Mouse (Mus musculus) liver, embryonic 11.5 days (tissue): ENCODE data around the gene Pgm2l1. TPM values are rescaled to one million over a fixed set of nuclear protein-coding genes. Genes with fewer than 3 reads are reported as not detected.

Experiments
- ATAC-seq: fragments of 200-750 bp; cut with Nextera tagmentation; replicated peaks from 2 replicates; pipeline ENCODE4 v1.8.0; 2017; ENCODE audit warnings: moderate number of reproducible peaks, mild to moderate bottlenecking, moderate TSS enrichment, moderate library complexity; ENCODE audit not compliant: low FRiP score
- DNase-seq: peaks from one replicate; pipeline ENCODE4 v3.0.0-alpha.2; 2017; ENCODE audit warnings: low spot score
- H3K27ac ChIP-seq: fragments of 300-500 bp; sonication (generic); 2 replicates; pipeline ENCODE4 v1.5.1; 2014; ENCODE audit warnings: mild to moderate bottlenecking, low read depth, low read length, control low read depth
- H3K27me3 ChIP-seq: fragments of 300-500 bp; sonication (generic); replicated peaks from 2 replicates; pipeline ENCODE4 v1.6.1; 2014; ENCODE audit warnings: low read length, mixed read lengths; ENCODE audit not compliant: control insufficient read depth, insufficient read depth
- H3K36me3 ChIP-seq: fragments of 300-500 bp; sonication (generic); 2 replicates; pipeline ENCODE4 v1.6.1; 2014; ENCODE audit warnings: mild to moderate bottlenecking, low read length, moderate library complexity, mixed read lengths; ENCODE audit not compliant: control insufficient read depth, insufficient read depth
- H3K4me1 ChIP-seq: fragments of 300-500 bp; sonication (generic); replicated peaks from 2 replicates; pipeline ENCODE4 v1.6.1; 2014; ENCODE audit warnings: low read length, mixed read lengths; ENCODE audit not compliant: control insufficient read depth, insufficient read depth
- H3K4me2 ChIP-seq: fragments of 300-500 bp; sonication (generic); 2 replicates; pipeline ENCODE4 v1.6.1; 2014; ENCODE audit warnings: mild to moderate bottlenecking, control low read depth, moderate library complexity
- H3K4me3 ChIP-seq: fragments of 300-500 bp; sonication (generic); 2 replicates; pipeline ENCODE4 v1.5.1; 2014; ENCODE audit warnings: low read depth, low read length, control low read depth
- H3K9ac ChIP-seq: fragments of 300-500 bp; sonication (generic); 2 replicates; pipeline ENCODE4 v1.6.1; 2014; ENCODE audit warnings: low read depth, low read length, control low read depth
- H3K9me3 ChIP-seq: fragments of 300-500 bp; sonication (generic); 2 replicates; pipeline ENCODE4 v1.6.1; 2016; ENCODE audit warnings: low read length, inconsistent platforms, mixed read lengths; ENCODE audit not compliant: control insufficient read depth
- WGBS: fragments of 180-500 bp; shearing (Covaris S2); extraction: QIAGEN DNeasy Blood & Tissue Kit; methylation state at CpG from one replicate; pipeline ENCODE4 v1.1.7; 2014; 5-methylcytosine and 5-hydroxymethylcytosine counted together
- polyA plus RNA-seq: library from polyadenylated mRNA; unstranded; fragments of >200 nt; fragmentation: Nextera tagmentation; extraction: Ambion mirVana; gene quantifications from 2 replicates; pipeline ENCODE4 v1.2.1, GENCODE M21; 2014

Gene Pgm2l1
- polyA plus RNA-seq, 1 experiment from 2014 or later, result 3.0 TPM

DNA sequence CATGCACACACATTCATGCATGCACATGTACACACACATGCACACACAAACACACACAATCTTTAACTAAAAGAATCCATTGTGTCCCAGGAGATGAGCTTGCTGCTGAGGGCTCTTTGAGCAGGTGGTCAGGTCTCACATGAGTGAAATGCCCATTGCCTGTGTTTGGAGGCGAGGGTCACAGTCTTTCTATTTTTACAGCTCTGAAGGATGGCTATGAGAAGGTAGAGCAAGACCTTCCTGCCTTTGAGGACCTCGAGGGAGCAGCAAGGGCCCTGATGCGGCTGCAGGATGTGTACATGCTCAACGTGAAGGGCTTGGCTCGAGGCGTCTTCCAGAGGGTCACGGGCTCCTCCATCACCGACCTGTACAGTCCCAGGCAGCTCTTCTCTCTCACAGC, 66.4 kb downstream of the Pgm2l1 start:
- no peak for DNase-seq

DNA sequence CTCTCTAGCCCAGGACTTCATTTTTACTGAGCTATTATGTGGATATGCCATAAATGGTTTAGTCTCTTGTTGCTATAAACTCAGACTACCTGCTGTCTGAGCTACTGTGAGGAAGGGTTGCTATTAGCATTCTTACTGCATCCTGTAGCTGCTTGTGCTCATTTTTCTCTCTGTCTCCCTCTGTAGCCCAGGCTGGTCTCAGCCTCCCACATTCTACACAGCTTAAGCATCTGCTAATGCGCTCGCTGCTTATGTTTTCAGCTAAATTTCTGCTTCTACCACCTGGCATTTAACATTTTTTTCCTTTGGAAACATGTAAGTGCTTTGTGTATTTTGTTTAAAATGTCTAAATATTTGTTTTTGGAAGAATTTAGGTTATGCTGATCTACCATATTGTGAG, 68.6 kb downstream of the Pgm2l1 start:
- no peaks in the 10 kb centered on the region; the same call in 1 of the 2 replicates for H3K9me3 ChIP-seq
- WGBS, result 89% methylated on average over 2 of the region's 2 CpGs
- H3K36me3 ChIP-seq, result no peaks in the 10 kb centered on the region
- H3K4me1 ChIP-seq, result no peaks in the 10 kb centered on the region
- no peak for ATAC-seq
- H3K9ac ChIP-seq, result no peak overlapping the region
- DNase-seq, result no peak
- no peaks in the 10 kb centered on the region; the same call in 1 of the 2 replicates for H3K27me3 ChIP-seq
- no peak overlapping the region for H3K4me3 ChIP-seq
- H3K27ac ChIP-seq, result no peak overlapping the region; the same call in 1 of the 2 replicates
- H3K4me2 ChIP-seq, result no peak overlapping the region

More for the DNA sequence above, 66.4 kb downstream of the Pgm2l1 start:
- Histone ChIP-seq H3K4me2 (no peak overlapping the region), H3K27me3 (peaks cover 8% of the 10 kb centered on the region), H3K27ac (no peak overlapping the region), H3K9me3 (no peaks in the 10 kb centered on the region; the same call in 1 of the 2 replicates), H3K4me3 (no peak overlapping the region), H3K36me3 (no peaks in the 10 kb centered on the region), H3K4me1 (peaks cover 5% of the 10 kb centered on the region; the same call in 1 of the 2 replicates), H3K9ac (no peak overlapping the region)
- 75% methylated on average over 8 of the region's 8 CpGs for WGBS
- ATAC-seq, result no peak

- ATAC-seq (no peak), DNase-seq (no peak)
- Histone ChIP-seq H3K27me3 (no peaks in the 10 kb centered on the region; the same call in 1 of the 2 replicates), H3K4me3 (no peak overlapping the region), H3K27ac (no peak overlapping the region), H3K36me3 (no peaks in the 10 kb centered on the region), H3K9ac (no peak overlapping the region), H3K4me1 (peaks cover 3% of the 10 kb centered on the region; the same call in 1 of the 2 replicates), H3K4me2 (no peak overlapping the region), H3K9me3 (no peaks in the 10 kb centered on the region)
- 76% methylated on average over 6 of the region's 6 CpGs for WGBS
Measured at GRCm38 (mm10) chr7:100296699-100297098, 69.5 kb downstream of the Pgm2l1 start.

- no peak overlapping the region for H3K4me3 ChIP-seq
- peaks cover 3% of the 10 kb centered on the region; the same call in 1 of the 2 replicates for H3K4me1 ChIP-seq
- DNase-seq (no peak), ATAC-seq (no peak)
- 71% methylated on average over 14 of the region's 14 CpGs for WGBS
- no peaks in the 10 kb centered on the region for H3K36me3 ChIP-seq
- no peaks in the 10 kb centered on the region for H3K9me3 ChIP-seq
- no peak overlapping the region for H3K9ac ChIP-seq
- H3K27ac ChIP-seq, result no peak overlapping the region
- H3K27me3 ChIP-seq, result no peaks in the 10 kb centered on the region
- H3K4me2 ChIP-seq, result no peak overlapping the region
Measured at GRCm38 (mm10) chr7:100298861-100299510, 71.8 kb downstream of the Pgm2l1 start.

GRCm38 (mm10) chr7:100301390-100301789, 74.2 kb downstream of the Pgm2l1 start:
- Histone ChIP-seq H3K9me3 (no peaks in the 10 kb centered on the region), H3K36me3 (no peaks in the 10 kb centered on the region), H3K27me3 (no peaks in the 10 kb centered on the region), H3K4me3 (no peak overlapping the region), H3K27ac (no peak overlapping the region), H3K9ac (no peak overlapping the region), H3K4me1 (peaks cover 3% of the 10 kb centered on the region; the same call in 1 of the 2 replicates), H3K4me2 (no peak overlapping the region)
- 61% methylated on average over 3 of the region's 3 CpGs for WGBS
- DNase-seq (no peak), ATAC-seq (no peak)

GRCm38 (mm10) chr7:100302316-100302715, 75.1 kb downstream of the Pgm2l1 start:
- Histone ChIP-seq H3K27me3 (no peaks in the 10 kb centered on the region), H3K36me3 (no peaks in the 10 kb centered on the region), H3K4me3 (no peak overlapping the region), H3K9me3 (no peaks in the 10 kb centered on the region), H3K4me2 (no peak overlapping the region), H3K27ac (no peak overlapping the region), H3K4me1 (peaks cover 3% of the 10 kb centered on the region; the same call in 1 of the 2 replicates), H3K9ac (no peak overlapping the region)
- ATAC-seq (no peak), DNase-seq (no peak)
- WGBS, result 50% methylated on average over 4 of the region's 4 CpGs

DNA sequence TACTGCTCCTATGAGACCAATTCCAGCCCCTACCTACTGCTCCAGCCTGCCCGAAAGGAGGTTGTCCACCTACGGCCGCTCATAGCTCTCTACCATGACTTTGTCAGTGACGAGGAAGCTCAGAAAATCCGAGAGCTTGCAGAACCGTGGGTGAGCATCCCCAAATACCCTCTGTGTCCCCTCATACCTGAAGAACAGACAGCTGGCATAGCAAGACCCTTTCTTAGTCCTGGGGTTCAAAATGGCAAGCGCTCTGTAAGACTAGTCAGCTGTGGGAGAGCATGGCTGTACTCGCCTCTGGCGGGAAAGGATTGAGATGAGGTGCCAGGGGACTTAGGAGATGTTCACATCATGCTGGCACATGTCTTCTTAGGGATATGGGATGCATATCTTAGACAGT, 78.7 kb downstream of the Pgm2l1 start:
- DNase-seq (no peak), ATAC-seq (no peak)
- H3K27ac ChIP-seq, result no peak overlapping the region
- no peak overlapping the region for H3K4me3 ChIP-seq
- no peaks in the 10 kb centered on the region for H3K27me3 ChIP-seq
- H3K9ac ChIP-seq, result no peak overlapping the region
- no peak overlapping the region for H3K4me2 ChIP-seq
- no peaks in the 10 kb centered on the region for H3K9me3 ChIP-seq
- H3K4me1 ChIP-seq, result peaks cover 14% of the 10 kb centered on the region
- H3K36me3 ChIP-seq, result no peaks in the 10 kb centered on the region
- 84% methylated on average over 9 of the region's 9 CpGs for WGBS

GRCm38 (mm10) chr7:100307872-100308653, 80.9 kb downstream of the Pgm2l1 start:
- 78% methylated on average over 6 of the region's 6 CpGs for WGBS

More at GRCm38 (mm10) chr7:100307872-100308653, 80.9 kb downstream of the Pgm2l1 start:
- no peak overlapping the region for H3K27ac ChIP-seq
- H3K4me2 ChIP-seq, result no peak overlapping the region
- H3K4me1 ChIP-seq, result peaks cover 16% of the 10 kb centered on the region
- no peaks in the 10 kb centered on the region for H3K27me3 ChIP-seq
- H3K36me3 ChIP-seq, result no peaks in the 10 kb centered on the region
- no peak overlapping the region for H3K9ac ChIP-seq
- H3K4me3 ChIP-seq, result no peak overlapping the region
- H3K9me3 ChIP-seq, result no peaks in the 10 kb centered on the region
- DNase-seq (no peak), ATAC-seq (no peak)
